Mouse (Mus musculus): Measurements from ENCODE around the gene Klc2. TPM values are rescaled to one million over a fixed set of nuclear protein-coding genes. Genes with fewer than 3 reads are reported as not detected.

Gene Klc2
- total RNA-seq, 2 experiments from 2014 or later = 1.2 to 3.8 TPM

Other genes with a start within 250 kb of the Klc2 start
- gene Actn3, start 240.7 kb downstream of the Klc2 start, total RNA-seq (2015) = 0.20 TPM in 1 of 2 replicates, not detected in the other
- not detected in 2 replicates for gene Actn3, start 240.7 kb downstream of the Klc2 start, total RNA-seq (2017)
- 6.8 TPM in 2 replicates for gene Zdhhc24, start 239.9 kb downstream of the Klc2 start, total RNA-seq (2015)
- 3.6 and 6.8 TPM in 2 replicates for gene Zdhhc24, start 239.9 kb downstream of the Klc2 start, total RNA-seq (2017)
- gene Bbs1, start 211.9 kb downstream of the Klc2 start, total RNA-seq (2015) = 0.59 and 0.88 TPM in 2 replicates
- gene Bbs1, start 211.9 kb downstream of the Klc2 start, total RNA-seq (2017) = 2.2 and 3.2 TPM in 2 replicates
- gene Dpp3, start 190.3 kb downstream of the Klc2 start, total RNA-seq (2015) = 29.5 and 31.6 TPM in 2 replicates
- gene Dpp3, start 190.3 kb downstream of the Klc2 start, total RNA-seq (2017) = 46.3 and 47.9 TPM in 2 replicates
- not detected in 2 replicates for gene Peli3, start 175.4 kb downstream of the Klc2 start, total RNA-seq (2015)
- gene Peli3, start 175.4 kb downstream of the Klc2 start, total RNA-seq (2017) = not detected in 2 replicates
- 32.3 and 32.4 TPM in 2 replicates for gene Mrpl11, start 156.4 kb downstream of the Klc2 start, total RNA-seq (2015)
- 51.6 and 63.6 TPM in 2 replicates for gene Mrpl11, start 156.4 kb downstream of the Klc2 start, total RNA-seq (2017)
- not detected in 2 replicates for gene Npas4, start 128.2 kb downstream of the Klc2 start, total RNA-seq (2015)
- not detected in 2 replicates for gene Npas4, start 128.2 kb downstream of the Klc2 start, total RNA-seq (2017)
- gene Slc29a2, start 94.7 kb downstream of the Klc2 start, total RNA-seq (2015) = 3.6 and 5.2 TPM in 2 replicates
- 1.1 and 2.9 TPM in 2 replicates for gene Slc29a2, start 94.7 kb downstream of the Klc2 start, total RNA-seq (2017)
- 0.99 TPM in 1 of 2 replicates, not detected in the other for gene B4gat1, start 79.7 kb downstream of the Klc2 start, total RNA-seq (2015)
- gene B4gat1, start 79.7 kb downstream of the Klc2 start, total RNA-seq (2017) = 0.75 TPM in 1 of 2 replicates, not detected in the other
- gene AC124502.3, start 79.7 kb downstream of the Klc2 start, total RNA-seq (2015) = 6.1 and 6.4 TPM in 2 replicates
- 8.0 and 8.2 TPM in 2 replicates for gene AC124502.3, start 79.7 kb downstream of the Klc2 start, total RNA-seq (2017)
- gene Brms1, start 77.2 kb downstream of the Klc2 start, total RNA-seq (2015) = 12.8 and 19.7 TPM in 2 replicates
- 36.6 and 39.8 TPM in 2 replicates for gene Brms1, start 77.2 kb downstream of the Klc2 start, total RNA-seq (2017)
- gene Rin1, start 68.1 kb downstream of the Klc2 start, total RNA-seq (2015) = 0.17 and 0.22 TPM in 2 replicates
- 0.12 and 0.47 TPM in 2 replicates for gene Rin1, start 68.1 kb downstream of the Klc2 start, total RNA-seq (2017)
- 0.20 and 0.30 TPM in 2 replicates for gene Cd248, start 50.5 kb downstream of the Klc2 start, total RNA-seq (2015)
- gene Cd248, start 50.5 kb downstream of the Klc2 start, total RNA-seq (2017) = 0.20 and 0.25 TPM in 2 replicates
- gene Tmem151a, start 33.0 kb downstream of the Klc2 start, total RNA-seq (2015) = 0.02 TPM in 1 of 2 replicates, not detected in the other
- gene Tmem151a, start 33.0 kb downstream of the Klc2 start, total RNA-seq (2017) = not detected in 2 replicates
- gene Yif1a, start 30.0 kb downstream of the Klc2 start, total RNA-seq (2015) = 44.2 and 45.3 TPM in 2 replicates
- gene Yif1a, start 30.0 kb downstream of the Klc2 start, total RNA-seq (2017) = 9.1 and 12.3 TPM in 2 replicates
- gene Cnih2, start 20.0 kb downstream of the Klc2 start, total RNA-seq (2015) = 0.17 and 0.66 TPM in 2 replicates
- not detected in 2 replicates for gene Cnih2, start 20.0 kb downstream of the Klc2 start, total RNA-seq (2017)
- gene Rab1b, start 11.5 kb downstream of the Klc2 start, total RNA-seq (2015) = 50.8 and 56.7 TPM in 2 replicates
- 78.1 and 106 TPM in 2 replicates for gene Rab1b, start 11.5 kb downstream of the Klc2 start, total RNA-seq (2017)
- gene Pacs1, start 154.6 kb upstream of the Klc2 start, total RNA-seq (2015) = 14.8 and 16.2 TPM in 2 replicates
- gene Pacs1, start 154.6 kb upstream of the Klc2 start, total RNA-seq (2017) = 5.1 and 7.1 TPM in 2 replicates
- gene Sf3b2, start 176.9 kb upstream of the Klc2 start, total RNA-seq (2015) = 119 and 147 TPM in 2 replicates
- 239 and 261 TPM in 2 replicates for gene Sf3b2, start 176.9 kb upstream of the Klc2 start, total RNA-seq (2017)
- not detected in 2 replicates for gene Gal3st3, start 179.8 kb upstream of the Klc2 start, total RNA-seq (2015)
- gene Gal3st3, start 179.8 kb upstream of the Klc2 start, total RNA-seq (2017) = not detected in 2 replicates
- not detected in 2 replicates for gene Catsper1, start 217.2 kb upstream of the Klc2 start, total RNA-seq (2015)
- gene Catsper1, start 217.2 kb upstream of the Klc2 start, total RNA-seq (2017) = not detected in 2 replicates
- gene Cst6, start 231.0 kb upstream of the Klc2 start, total RNA-seq (2015) = not detected in 2 replicates
- gene Cst6, start 231.0 kb upstream of the Klc2 start, total RNA-seq (2017) = not detected in 2 replicates
- 48.9 and 54.7 TPM in 2 replicates for gene Eif1ad, start 248.2 kb upstream of the Klc2 start, total RNA-seq (2015)
- 67.8 and 86.2 TPM in 2 replicates for gene Eif1ad, start 248.2 kb upstream of the Klc2 start, total RNA-seq (2017)
- gene Banf1, start 248.6 kb upstream of the Klc2 start, total RNA-seq (2015) = 499 and 504 TPM in 2 replicates
- 66.7 and 68.5 TPM in 2 replicates for gene Banf1, start 248.6 kb upstream of the Klc2 start, total RNA-seq (2017)